Mouse (Mus musculus): ENCODE measurements at regions not wholly inside any gene's neighbourhood (a gene's known extent, or its start where the extent isn't known, plus 50 kb on each side); places are given as distances from the start of the nearest gene placed in this dataset.

DNA sequence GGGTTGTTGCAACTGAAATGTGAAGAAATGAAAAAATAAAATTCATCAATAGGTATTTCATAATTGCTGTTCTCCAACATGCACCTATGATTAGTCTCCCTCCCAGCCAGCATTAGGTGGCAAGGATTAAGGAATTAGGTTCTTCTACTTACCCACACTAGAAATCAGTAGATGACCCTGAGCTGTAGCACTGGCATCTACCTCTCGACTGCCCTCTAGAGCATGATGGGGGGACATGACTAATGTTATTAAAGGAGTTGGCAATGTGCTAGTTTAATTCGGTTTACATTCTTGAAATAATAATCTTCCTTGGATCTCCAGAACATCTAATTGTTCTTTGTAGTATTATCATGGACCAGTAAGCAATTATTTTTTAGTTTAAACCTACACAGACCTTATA, 370.9 kb downstream of the Dcdc2c start:
- no peak for ATAC-seq (ENCODE audit: low TSS enrichment)

GRCm38 (mm10) chr12:28176016-28176415, 376.2 kb downstream of the Dcdc2c start:
- no peak for ATAC-seq (ENCODE audit: low TSS enrichment)

DNA sequence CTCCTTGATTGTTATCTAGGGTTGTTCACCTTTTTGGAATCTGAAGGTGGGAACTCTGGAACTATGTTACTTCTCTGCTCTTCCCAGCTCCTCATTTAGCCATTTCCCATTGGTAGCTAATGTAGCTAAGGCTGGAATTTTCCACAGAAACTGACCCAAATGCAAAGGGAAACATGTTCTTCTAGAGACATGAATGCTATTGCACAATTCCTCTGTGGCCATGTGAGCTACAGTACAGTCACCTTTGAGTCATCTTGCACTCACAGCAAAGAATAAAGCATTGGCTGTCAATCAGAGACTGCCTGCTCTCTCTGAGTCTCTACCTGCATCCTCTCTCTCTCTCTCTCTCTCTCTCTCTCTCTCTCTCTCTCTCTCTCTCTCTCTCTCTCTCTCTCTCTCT, 378.1 kb downstream of the Dcdc2c start:
- no peak for ATAC-seq (ENCODE audit: low TSS enrichment)

GRCm38 (mm10) chr12:28158786-28159185, 393.4 kb downstream of the Dcdc2c start:
- ATAC-seq (ENCODE audit: low TSS enrichment): no peak

DNA sequence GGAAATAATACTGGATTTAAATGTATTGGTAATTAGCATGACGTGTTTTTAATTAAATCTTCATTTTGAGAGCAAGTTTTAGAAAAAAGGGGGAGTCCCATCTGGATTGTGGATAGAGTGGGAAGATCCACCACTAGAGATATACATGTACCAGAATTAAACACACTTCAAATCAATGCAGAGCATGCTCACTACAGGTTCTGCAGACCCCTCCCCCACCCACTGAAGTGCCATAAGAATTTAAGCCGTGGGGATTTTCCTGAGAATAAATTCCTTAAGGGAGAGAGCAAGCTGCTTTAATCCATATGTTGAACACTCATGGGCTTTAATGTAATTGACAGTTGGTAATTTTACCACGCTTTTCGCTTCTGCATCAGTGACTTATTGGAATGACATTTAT, 401.4 kb downstream of the Dcdc2c start:
- no peak for ATAC-seq (ENCODE audit: low TSS enrichment)

GRCm38 (mm10) chr12:28135810-28136592, 416.2 kb downstream of the Dcdc2c start:
- no peak for ATAC-seq (ENCODE audit: low TSS enrichment)

DNA sequence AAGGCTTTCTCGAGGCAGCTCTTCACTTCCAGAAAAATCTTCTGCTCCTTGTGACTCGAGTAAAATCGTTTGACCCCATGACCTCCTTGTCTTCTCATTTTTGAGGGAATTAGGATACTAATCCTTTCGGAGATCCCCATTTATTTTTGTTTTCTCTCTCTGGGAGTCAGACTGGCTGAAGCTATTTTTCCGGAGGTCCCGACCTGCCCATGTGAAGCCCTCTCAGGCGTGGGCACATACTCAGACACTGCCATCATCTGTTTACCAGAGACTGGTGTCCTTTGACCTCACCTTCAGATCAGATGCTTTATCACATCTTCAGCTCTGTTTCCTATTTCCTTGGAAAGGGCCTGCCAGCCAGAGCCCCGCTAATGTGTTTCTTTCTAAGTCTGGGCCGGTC, 429.4 kb downstream of the Dcdc2c start:
- no peak for ATAC-seq (ENCODE audit: low TSS enrichment)

DNA sequence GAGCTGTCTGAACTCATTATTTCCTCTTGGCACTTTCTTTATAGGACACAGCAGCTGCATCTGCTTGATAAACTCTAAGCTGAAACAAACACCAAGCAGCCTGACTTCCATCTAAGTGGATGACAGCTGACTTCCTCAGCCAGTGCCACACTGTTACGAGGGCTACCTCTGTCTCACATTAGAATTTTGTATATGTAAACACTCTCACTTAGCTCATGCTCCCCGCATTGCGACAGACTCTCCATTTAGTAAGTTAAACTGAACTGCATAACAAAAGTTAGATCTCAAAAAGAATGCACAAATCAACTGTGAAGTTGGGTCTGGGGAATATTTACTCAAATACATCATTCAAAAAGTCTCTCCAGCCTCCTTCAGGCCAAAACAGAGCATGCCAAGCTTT, 432.1 kb downstream of the Dcdc2c start:
- ATAC-seq (ENCODE audit: low TSS enrichment): no peak

- ATAC-seq (ENCODE audit: low TSS enrichment): no peak
These were observed 461.5 kb downstream of the Dcdc2c start for GRCm38 (mm10) chr12:28090673-28091072.

GRCm38 (mm10) chr12:28085460-28085859, 466.7 kb downstream of the Dcdc2c start:
- ATAC-seq (ENCODE audit: low TSS enrichment): no peak

DNA sequence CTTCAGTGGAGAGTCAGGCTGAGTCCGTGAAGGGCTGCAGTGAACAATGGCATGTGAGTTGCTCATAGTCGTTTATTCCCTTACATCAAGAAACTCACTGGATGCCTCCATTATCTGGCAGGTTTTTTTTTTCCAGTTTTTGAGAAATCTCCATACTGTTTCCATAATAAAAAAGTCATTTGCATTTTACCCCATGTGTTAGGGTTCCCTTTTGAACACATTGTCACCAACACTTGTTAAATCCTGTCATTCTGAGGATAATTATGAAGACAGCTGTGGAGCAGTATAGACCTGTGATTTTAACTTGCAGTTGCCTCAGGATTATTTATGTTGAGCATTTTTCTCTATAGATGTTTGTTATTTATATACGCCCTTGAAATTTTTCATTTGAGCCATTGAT, 475.6 kb downstream of the Dcdc2c start:
- ATAC-seq (ENCODE audit: low TSS enrichment): no peak

DNA sequence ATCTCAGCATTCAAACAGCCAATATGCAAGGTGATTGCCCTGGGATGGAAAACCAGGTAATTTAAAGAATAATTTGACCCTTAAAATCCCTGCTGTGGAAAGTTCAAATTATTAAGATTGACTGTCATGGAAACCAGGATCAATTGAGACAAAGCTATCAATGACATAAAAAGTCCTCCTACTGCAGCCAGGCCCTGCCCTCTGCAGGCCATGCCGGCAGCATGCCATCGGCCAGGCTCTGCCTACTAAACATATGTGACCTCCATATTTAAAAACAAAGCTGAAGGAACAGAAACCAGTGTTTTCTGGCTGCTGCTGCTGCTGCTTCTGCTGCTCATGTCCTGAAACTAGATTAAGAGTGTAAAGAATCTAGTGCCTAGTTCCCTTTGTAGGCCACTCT, 483.6 kb downstream of the Dcdc2c start:
- ATAC-seq (ENCODE audit: low TSS enrichment): no peak

GRCm38 (mm10) chr12:28060281-28060680, 491.9 kb downstream of the Dcdc2c start:
- no peak for ATAC-seq (ENCODE audit: low TSS enrichment)

GRCm38 (mm10) chr12:28055518-28056280, 496.5 kb downstream of the Dcdc2c start:
- 0 out of 2 replicates have a peak, but pooled peaks have one; percentile 31 for ATAC-seq (ENCODE audit: low TSS enrichment)

- no peak for ATAC-seq (ENCODE audit: low TSS enrichment)
These were observed 497.8 kb downstream of the Dcdc2c start for GRCm38 (mm10) chr12:28054444-28054843.

GRCm38 (mm10) chr12:28047989-28048388, 504.2 kb downstream of the Dcdc2c start:
- ATAC-seq (ENCODE audit: low TSS enrichment): no peak

DNA sequence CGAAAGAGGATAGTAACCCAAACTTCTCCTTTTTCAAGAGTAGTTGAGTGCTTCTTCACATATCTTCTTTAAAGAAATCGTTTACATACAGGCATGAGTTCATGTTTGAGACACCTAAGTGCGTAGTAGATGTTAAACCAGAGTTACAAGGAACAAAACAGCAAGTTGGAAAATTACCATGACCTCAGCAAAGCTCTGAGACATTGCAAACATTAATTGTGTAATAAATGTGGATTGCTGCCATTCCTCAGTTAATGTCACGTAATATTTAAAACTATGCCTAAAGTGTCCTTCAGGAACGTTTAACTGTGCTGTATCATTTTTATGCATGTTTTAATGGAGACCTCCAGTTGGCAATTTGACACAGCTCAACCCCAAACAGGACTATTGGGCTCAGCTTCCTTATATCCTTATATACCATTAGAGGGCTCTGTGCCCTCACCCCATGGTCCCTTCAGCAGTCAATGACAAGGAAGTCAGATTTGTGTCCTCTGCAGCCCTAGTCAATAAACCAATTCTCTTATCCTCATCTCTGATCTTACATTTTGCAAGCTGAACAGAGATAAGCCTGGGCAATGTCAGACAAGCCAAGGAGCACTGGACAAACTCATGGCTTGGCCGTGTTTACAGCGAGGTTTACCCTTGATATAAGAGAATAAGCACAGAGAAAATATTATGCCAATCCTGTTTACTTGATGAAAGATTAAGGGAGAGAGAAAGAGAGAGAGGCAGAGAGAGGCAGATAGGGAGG, 513.9 kb downstream of the Dcdc2c start:
- ATAC-seq (ENCODE audit: low TSS enrichment): no peak

DNA sequence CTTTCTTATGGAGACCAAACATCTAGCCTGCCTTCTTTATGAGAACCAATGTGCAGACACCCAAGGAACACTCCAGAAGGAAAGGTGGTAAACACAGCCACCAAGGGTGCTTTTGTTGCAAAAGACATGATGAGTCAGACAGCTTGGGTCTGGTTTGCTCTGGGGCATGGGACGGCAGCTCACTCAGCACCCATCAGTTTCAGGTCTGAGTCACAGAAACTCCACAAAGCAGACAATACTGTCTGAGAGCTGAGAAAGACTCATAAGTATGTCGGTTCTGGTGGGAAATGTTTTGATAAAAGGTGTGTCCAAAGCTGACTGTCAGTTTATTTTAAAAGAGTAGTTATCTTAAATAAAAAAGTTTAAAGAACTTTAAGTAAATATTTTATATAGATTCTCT, 553.0 kb downstream of the Dcdc2c start:
- no peak for ATAC-seq (ENCODE audit: low TSS enrichment)

DNA sequence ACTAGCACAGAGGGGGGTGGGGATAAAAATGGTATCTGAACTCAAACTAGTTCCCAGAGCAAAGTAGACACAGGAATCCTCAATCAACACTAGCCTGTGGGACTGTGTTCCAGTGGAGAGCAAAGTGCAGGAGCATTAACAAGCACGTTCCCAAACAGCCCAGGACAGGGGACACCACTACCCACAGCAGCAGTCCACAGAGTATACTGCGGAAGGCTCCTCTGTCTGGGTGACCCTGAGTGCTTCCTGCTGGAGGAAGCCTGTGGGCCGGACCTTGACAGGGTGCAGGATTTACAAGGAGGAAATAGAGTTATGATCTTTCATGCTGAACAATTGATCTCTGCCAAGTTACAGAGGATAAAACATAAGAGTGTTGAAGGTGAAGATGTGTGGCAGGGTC, 560.0 kb downstream of the Dcdc2c start:
- ATAC-seq (ENCODE audit: low TSS enrichment): no peak

- no peak for ATAC-seq (ENCODE audit: low TSS enrichment)
These were observed 567.8 kb downstream of the Dcdc2c start for GRCm38 (mm10) chr12:27984261-27984841.

DNA sequence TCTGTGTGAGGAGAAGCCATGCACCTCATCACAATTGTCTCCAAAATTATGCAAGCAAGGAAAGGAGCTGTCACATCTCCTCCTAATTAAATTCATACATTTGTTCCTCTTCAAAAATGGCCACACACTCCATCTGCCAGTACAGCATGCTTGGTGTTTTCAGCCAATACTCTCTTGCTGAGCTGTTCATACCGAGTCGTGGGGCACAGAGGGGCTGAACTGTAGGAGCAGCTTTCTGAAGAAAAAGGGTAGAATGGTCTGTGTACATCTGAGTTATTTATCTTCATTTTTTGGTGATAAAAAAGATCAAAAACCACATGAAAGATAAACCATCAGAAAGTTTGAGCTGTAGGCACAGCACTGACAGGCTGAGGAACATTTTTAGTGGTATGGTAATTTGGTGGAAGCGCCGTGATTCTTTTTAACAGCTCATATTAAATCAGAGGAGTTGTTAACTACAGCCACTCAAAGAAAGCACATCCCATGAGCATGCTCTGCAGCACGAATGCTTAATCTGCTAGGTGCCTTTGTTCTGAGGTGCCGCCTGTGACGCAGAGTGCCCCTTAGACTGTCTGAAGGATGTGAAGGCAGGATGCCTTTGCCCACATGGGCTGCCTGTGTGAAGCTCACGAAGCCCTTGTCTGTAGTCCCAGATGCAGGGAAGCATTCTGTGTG, 573.8 kb downstream of the Dcdc2c start:
- peak; percentile 92 for ATAC-seq (ENCODE audit: low TSS enrichment)

All from frontal cortex, adult (tissue).